Mouse (Mus musculus) right cerebral cortex, postnatal 14 days (tissue): ENCODE measurements at regions not wholly inside any gene's neighbourhood (a gene's known extent, or its start where the extent isn't known, plus 50 kb on each side); places are given as distances from the start of the nearest gene placed in this dataset.
A peak's percentile ranks its signal among the peaks of the same experiment; 100 is the strongest.
"Not testable (repeated sequence)": the region's sequence is repeated elsewhere in the genome, so short reads cannot be mapped to it uniquely, and the experiment has no call there.

Experiments
- DNase-seq: peaks from one replicate; pipeline ENCODE4 v3.0.0; 2022

DNA sequence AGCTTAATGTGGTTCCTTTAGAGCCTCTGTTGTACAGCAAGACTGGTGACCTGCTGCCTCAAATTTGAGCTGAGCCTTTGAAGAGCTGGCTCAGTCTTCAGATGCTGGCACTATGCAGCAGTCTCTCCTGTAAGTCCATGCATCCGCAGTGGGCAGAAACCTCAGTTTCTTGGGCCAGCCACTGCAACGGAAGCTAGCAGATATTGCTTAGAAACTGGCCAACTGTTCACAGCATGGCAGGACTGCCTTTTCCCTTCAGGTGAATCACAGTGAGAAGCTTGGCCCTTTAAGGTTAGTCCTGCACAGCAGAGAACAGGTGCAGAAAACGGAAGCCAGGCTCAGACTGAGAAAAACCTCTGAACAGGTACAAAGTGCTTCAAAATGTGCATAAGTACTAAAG is 1976.8 kb upstream of the G6pd2 start:
- no peak for DNase-seq

DNA sequence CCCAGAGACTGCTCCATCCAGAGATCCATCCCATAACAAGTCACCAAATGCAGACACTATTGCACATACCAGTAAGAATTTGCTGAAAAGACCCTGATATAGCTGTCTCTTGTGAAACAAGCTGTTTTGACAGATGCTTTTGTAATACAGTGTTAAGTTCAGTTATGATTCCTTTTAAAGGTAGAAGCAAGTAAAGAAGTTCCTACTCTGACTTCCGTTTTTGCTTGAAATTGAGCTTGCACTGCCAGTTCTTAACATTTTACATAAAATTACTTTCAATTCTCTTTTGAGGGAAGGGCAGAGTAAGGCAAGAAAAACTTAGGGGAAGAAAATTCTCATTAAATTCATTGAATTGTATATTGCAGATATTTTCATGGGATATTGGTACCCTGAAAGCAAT is 1962.9 kb upstream of the G6pd2 start:
- no peak for DNase-seq

DNA sequence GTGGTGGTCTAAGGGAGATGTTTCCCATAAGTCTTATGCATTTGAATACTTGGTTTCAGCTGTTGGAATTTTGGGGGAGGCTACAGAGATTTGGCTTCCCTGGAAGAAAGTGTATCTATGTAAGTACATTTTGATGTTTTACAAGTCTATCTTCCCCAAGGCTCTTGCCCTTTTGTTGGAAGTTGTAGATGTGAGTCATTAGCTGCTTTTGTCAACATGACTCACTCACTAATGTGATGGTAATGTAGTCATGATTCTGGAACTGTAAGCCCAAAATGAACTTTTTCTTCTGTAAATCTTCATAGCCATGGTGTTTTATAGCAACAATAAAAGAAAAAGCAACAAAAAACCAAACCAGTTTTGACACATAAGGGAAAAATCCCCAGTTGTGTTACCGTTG is 1961.0 kb upstream of the G6pd2 start:
- no peak for DNase-seq

DNA sequence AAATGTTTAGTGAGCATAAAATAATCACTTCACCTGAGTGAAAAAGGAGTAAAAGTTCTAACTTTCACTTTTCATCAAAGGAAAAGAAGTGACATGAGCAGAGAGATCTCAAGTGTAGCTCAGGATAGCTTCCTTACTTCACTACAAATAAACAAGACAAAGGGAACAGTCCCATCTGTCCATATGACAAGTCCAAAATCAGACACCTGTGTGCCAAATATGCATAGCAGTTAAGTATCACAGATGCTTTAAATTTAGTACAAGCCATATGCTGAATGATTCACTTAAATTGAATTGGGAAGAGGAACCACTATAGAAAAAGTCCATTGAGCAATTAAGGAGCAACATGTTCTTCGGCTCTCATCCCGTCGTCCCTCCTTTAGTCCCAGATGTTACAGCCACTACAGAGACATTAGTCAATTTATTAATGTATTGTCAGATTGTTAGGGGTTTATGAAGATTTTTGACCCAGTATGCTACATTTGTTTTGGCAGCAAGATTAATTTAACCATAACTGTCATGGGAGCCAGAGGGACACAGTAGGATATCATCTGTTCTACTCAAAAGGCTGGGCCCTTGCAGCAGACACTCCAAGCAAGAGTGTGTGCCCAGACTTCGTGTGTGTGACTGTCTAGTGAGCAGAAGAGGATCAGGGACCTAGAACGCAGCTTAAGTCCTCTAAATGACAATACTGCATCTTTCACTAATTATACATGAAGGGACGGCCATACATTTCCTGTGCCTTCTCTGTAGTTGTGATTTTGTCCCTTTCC is 1914.5 kb upstream of the G6pd2 start:
- no peak for DNase-seq

DNA sequence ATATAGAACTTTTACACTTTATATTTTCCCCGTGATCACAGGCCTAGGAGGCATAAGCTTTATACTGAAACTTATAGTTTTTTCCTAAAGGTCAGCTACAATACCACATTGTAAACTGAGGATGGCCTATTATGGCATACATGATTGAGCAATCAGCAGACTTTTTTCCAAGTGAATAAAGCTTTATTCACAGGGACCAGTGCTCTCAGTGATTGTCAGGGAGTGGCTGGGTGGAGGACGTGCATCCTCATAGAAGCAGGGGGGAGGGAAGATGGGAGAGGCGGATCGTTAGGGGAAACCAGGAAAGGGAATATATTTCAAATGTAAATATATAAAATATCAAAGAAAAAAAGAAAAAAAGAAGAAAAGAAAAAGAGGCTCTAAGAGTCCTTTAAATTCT is 1886.7 kb upstream of the G6pd2 start:
- DNase-seq: no peak

DNA sequence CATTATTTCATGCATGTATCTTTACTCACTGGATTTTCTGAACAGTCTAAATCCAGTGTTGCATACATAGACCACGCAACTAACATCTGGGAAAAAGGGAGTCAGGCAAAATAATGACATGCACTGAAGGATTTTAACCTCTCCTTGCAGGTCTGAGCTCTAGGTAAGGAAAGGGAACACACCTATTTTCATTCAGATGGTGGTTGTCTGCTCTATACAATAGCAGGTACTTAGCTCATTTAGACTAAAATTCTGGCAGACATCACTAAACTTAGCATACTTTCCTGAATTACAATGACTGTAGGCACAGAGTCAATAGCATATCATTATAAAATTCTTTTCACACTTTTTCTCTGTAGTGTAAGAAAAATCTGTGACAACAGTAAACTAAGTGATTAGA is 1867.8 kb upstream of the G6pd2 start:
- no peak for DNase-seq

DNA sequence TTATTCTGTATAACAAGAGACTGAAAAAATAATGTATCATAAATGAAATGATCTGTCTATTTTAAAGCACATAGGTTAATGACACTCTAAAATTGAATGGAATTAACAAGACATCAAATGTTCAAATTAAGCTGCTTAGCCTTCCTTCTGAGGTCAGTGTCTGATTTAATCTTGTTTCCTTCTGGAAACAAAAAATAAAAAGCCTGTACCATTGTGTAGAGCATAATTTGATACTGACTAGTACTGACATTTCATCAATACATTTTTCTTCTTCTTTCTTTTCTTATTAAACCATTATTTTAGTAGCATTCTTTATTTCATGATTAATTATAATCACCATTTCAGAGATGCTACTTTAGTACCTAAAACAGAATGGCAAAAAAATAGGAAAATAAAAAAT is 1862.9 kb upstream of the G6pd2 start:
- DNase-seq: no peak

DNA sequence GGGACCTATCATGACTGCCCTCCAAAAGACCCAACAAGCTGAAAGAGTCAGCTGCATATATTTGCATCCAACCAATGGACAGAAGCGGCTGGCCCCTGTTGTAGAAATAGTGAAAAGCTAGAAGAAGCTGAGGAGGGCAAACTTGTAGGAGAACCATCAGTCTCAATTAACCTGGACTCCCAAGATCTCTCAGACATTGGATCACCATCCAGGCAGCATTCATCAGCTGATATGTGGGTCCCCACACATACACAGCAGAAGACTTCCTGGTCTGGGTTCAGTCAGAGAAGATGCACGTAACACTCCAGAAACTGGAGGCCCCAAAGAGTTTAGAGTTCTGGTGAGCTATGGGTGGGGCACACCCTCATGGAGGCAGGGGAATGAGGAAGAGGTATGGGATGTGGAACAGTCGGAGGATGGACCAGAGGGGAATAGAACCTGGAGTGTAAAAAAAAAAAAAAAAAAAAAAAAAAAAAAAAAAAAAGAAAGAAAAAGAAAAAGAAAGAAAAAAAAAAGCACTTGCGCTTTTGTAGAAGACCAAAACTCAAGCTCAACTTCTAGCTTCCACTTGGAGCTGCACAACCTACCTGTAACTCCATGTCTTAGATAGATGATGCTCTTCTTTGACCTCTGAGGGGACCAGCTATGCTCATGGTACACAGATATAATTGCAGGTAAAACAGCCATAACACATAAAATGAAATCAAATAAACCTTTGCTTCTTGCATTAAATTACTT is 1860.6 kb upstream of the G6pd2 start:
- DNase-seq: no peak

DNA sequence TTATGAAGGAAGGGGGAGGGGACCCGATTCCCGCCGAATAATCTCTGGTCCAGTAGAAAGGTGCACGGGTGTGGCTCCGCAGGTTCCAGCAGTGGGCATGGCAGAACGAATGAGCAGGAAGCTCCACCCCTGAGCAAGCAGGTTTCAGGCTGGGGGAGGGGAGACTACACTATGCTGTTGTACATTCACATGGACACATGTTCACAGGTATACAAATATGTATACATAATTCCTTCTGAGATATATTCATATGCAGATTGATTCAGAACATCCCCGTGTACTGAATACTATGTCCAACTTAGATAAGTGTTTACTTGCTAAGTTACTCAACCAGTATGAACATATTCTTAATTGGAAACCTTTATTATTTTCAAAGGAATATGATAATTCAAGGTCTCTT is 1852.4 kb upstream of the G6pd2 start:
- DNase-seq: not testable (repeated sequence)

DNA sequence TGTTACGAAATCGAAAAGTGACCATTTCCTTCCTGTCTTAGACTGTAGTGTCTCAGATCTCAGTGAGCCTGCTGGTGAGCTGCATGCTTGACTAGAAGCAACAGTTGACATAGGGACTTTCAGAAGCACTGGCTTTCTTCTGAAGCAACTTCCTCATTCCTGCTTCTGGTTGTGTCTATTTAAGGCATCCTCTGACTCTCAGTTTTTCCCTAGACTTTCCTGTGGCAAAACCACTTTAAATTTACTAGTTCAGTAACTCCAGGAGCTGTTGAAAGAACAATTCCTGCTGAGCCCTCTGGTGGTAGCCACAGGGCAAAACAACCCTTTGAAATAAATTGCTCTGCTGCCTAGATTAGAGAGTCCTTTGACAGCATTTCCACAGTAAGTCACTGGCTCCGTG is 1811.9 kb upstream of the G6pd2 start:
- DNase-seq: peak; percentile 10

DNA sequence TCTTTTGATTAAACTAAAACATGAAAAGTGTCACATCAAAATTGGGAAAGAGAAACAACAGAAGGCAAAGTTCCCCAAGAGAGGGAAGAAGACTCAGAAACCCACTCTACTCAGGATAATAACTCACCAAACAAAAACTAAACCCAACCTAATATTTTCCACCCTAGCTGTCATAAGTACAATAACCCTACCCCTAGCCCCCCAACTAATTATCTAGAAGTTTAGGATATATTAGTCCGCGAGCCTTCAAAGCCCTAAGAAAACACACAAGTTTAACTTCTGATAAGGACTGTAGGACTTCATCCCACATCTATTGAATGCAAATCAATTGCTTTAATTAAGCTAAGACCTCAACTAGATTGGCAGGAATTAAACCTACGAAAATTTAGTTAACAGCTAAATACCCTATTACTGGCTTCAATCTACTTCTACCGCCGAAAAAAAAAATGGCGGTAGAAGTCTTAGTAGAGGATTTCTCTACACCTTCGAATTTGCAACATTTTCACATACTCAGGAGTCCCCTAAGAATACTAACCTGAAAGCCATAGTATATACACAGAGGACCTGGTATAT is 1765.9 kb upstream of the G6pd2 start:
- DNase-seq: not testable (repeated sequence)

DNA sequence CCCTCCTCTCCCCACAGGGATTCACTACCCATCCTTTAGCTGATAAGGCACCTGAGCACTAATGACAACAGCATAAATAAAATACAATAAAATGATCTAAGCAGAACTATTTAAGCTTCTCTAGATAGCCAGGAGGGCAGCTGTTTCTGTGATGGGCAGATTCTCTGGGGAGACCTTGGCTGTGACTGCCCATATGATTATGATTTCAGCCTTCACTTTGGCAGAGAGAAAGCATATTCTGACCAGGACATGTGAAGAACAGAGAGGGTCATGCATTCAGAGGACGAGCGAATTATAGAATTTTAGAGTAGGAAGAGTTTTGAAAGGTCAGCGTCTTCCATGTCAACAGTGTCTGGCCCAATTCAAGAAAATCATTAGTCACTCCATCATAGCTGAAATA is 1759.6 kb upstream of the G6pd2 start:
- no peak for DNase-seq

DNA sequence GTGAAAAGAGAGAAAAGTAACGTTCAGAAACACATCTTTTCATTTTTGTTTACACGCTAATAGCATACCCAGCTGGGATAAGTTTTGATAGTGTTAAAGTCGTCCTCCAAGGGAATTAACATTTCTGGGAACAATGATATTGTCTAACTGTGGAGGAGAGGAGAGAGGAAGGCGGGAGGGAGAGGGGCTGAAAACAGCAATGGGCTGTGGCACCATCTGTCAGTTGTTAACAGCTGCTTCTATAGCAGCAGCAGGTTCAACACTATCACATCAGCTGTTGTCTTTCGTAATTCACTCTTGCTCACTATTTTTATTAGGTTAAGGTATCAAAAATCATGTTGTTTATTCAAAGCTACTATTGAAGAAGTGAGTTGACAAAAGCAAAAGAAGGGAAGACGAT is 1747.4 kb upstream of the G6pd2 start:
- no peak for DNase-seq
